Mouse (Mus musculus): Measurements from ENCODE around the gene Prss21. TPM values are rescaled to one million over a fixed set of nuclear protein-coding genes. Genes with fewer than 3 reads are reported as not detected.

Gene Prss21
- polyA plus RNA-seq, 1 experiment, result 0.11 TPM

DNA sequence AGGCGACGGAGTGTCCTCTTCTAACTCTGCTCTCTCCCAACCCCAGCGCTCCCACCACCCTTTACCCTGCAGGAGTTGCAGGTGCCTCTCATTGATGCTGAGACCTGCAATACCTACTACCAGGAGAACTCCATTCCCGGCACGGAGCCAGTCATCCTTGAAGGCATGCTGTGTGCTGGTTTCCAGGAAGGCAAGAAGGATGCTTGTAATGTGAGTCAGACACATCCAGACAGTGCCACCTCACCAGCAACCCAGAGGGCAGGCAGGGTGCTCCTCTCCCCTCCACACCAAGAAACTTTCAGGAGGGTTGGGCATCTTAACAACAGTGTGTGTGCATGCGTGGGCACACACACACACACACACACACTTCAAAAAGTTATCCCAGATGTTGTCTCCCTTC lies 10.7 kb upstream of the Prss21 start:
- 98% methylated on average over 6 of the region's 6 CpGs for WGBS
- H3K4me3 ChIP-seq (ENCODE audit: control insufficient read depth, insufficient read depth, low read length), result no peak overlapping the region
- peaks cover 11% of the 10 kb centered on the region for H3K4me1 ChIP-seq (replicated peaks; ENCODE audit: control insufficient read depth, insufficient read depth, low read length)
- DNase-seq, result no peak
- TF ChIP-seq POLR2A (IDR thresholded peaks at IDR 0.05; ENCODE audit: control insufficient read depth, extremely low read depth, insufficient read depth, low read length, poor library complexity), result no peak
- TF ChIP-seq CTCF (IDR thresholded peaks at IDR 0.05; ENCODE audit: borderline replicate concordance, control insufficient read depth, extremely low read depth, insufficient read depth, low read length, poor library complexity), result no peak
- no peak overlapping the region for H3K27ac ChIP-seq (ENCODE audit: control insufficient read depth, insufficient read depth, low read length)
- H3K36me3 ChIP-seq (ENCODE audit: control insufficient read depth, insufficient read depth, low read length), result no peaks in the 10 kb centered on the region
- H3K27me3 ChIP-seq (ENCODE audit: control insufficient read depth, insufficient read depth, low read length), result no peaks in the 10 kb centered on the region; the same call in 1 of the 2 replicates

DNA sequence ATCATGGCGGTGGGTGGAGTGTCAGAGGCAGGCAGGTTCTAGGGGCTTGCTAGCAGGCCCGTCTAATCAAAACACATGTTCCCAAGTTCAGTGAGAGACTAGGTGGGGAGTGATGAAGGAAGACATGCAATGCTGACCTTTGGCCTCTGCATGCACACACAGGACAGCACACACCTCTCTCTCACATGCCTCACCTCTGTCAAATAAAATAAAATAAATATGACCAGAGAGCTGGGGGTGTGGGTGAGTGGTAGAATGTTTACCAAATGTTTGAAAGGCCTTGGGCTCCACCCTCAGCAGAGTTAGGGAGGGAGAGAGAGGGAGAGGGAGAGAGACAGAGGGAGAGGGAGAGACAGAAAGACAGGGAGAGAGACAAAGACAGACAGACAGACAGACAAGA lies 9.9 kb upstream of the Prss21 start:
- no peak for DNase-seq
- WGBS, result 95% methylated on average over 2 of the region's 2 CpGs
- TF ChIP-seq POLR2A (IDR thresholded peaks at IDR 0.05; ENCODE audit: control insufficient read depth, extremely low read depth, insufficient read depth, low read length, poor library complexity), result no peak
- no peak for TF ChIP-seq CTCF (IDR thresholded peaks at IDR 0.05; ENCODE audit: borderline replicate concordance, control insufficient read depth, extremely low read depth, insufficient read depth, low read length, poor library complexity)

DNA sequence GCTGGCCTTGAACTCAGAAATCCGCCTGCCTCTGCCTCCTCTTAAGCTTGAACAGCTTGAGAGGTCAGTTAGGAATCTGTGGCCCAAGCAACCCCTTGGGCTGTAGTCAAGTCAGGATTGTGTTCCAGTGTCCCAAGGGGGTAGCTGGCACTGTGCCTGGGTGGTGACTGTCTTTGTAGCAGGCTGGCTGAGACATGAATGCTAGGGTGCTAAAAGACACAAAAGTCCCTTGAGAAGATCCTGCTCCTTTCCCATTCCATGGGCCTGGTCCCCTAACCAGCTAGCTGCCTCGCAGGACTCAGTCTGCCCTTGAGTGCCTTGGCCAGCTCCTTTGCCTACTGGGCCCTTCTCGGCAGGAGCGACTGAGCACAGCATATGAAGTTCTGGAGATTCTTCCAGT lies 4.9 kb upstream of the Prss21 start:
- Histone ChIP-seq H3K4me3 (ENCODE audit: control insufficient read depth, insufficient read depth, low read length) (no peak overlapping the region), H3K36me3 (ENCODE audit: control insufficient read depth, insufficient read depth, low read length) (no peaks in the 10 kb centered on the region), H3K4me1 (replicated peaks; ENCODE audit: control insufficient read depth, insufficient read depth, low read length) (peaks cover 9% of the 10 kb centered on the region), H3K27ac (ENCODE audit: control insufficient read depth, insufficient read depth, low read length) (no peak overlapping the region), H3K27me3 (ENCODE audit: control insufficient read depth, insufficient read depth, low read length) (no peaks in the 10 kb centered on the region; the same call in 1 of the 2 replicates)
- WGBS, result 93% methylated on average over 4 of the region's 4 CpGs
- no peak for TF ChIP-seq POLR2A (IDR thresholded peaks at IDR 0.05; ENCODE audit: control insufficient read depth, extremely low read depth, insufficient read depth, low read length, poor library complexity)
- no peak for TF ChIP-seq CTCF (IDR thresholded peaks at IDR 0.05; ENCODE audit: borderline replicate concordance, control insufficient read depth, extremely low read depth, insufficient read depth, low read length, poor library complexity)
- no peak for DNase-seq

More for the DNA sequence above, 9.9 kb upstream of the Prss21 start:
- H3K27ac ChIP-seq (ENCODE audit: control insufficient read depth, insufficient read depth, low read length), result no peak overlapping the region
- no peaks in the 10 kb centered on the region; the same call in 1 of the 2 replicates for H3K27me3 ChIP-seq (ENCODE audit: control insufficient read depth, insufficient read depth, low read length)
- no peak overlapping the region for H3K4me3 ChIP-seq (ENCODE audit: control insufficient read depth, insufficient read depth, low read length)
- peaks cover 11% of the 10 kb centered on the region for H3K4me1 ChIP-seq (replicated peaks; ENCODE audit: control insufficient read depth, insufficient read depth, low read length)
- no peaks in the 10 kb centered on the region for H3K36me3 ChIP-seq (ENCODE audit: control insufficient read depth, insufficient read depth, low read length)

- 91% methylated on average over 11 of the region's 11 CpGs for WGBS
- no peak for TF ChIP-seq CTCF (IDR thresholded peaks at IDR 0.05; ENCODE audit: borderline replicate concordance, control insufficient read depth, extremely low read depth, insufficient read depth, low read length, poor library complexity)
- TF ChIP-seq POLR2A (IDR thresholded peaks at IDR 0.05; ENCODE audit: control insufficient read depth, extremely low read depth, insufficient read depth, low read length, poor library complexity), result no peak
- Histone ChIP-seq H3K27ac (ENCODE audit: control insufficient read depth, insufficient read depth, low read length) (no peak overlapping the region), H3K36me3 (ENCODE audit: control insufficient read depth, insufficient read depth, low read length) (no peaks in the 10 kb centered on the region), H3K27me3 (ENCODE audit: control insufficient read depth, insufficient read depth, low read length) (no peaks in the 10 kb centered on the region), H3K4me1 (replicated peaks; ENCODE audit: control insufficient read depth, insufficient read depth, low read length) (no peaks in the 10 kb centered on the region), H3K4me3 (ENCODE audit: control insufficient read depth, insufficient read depth, low read length) (no peak overlapping the region)
- DNase-seq, result no peak
Measured at GRCm38 (mm10) chr17:23868513-23868912, 657 bp downstream of the Prss21 start.

- Histone ChIP-seq H3K4me3 (ENCODE audit: control insufficient read depth, insufficient read depth, low read length) (no peak overlapping the region), H3K36me3 (ENCODE audit: control insufficient read depth, insufficient read depth, low read length) (no peaks in the 10 kb centered on the region), H3K4me1 (replicated peaks; ENCODE audit: control insufficient read depth, insufficient read depth, low read length) (no peaks in the 10 kb centered on the region), H3K27me3 (ENCODE audit: control insufficient read depth, insufficient read depth, low read length) (no peaks in the 10 kb centered on the region), H3K27ac (ENCODE audit: control insufficient read depth, insufficient read depth, low read length) (no peak overlapping the region)
- TF ChIP-seq POLR2A (IDR thresholded peaks at IDR 0.05; ENCODE audit: control insufficient read depth, extremely low read depth, insufficient read depth, low read length, poor library complexity) (no peak), CTCF (IDR thresholded peaks at IDR 0.05; ENCODE audit: borderline replicate concordance, control insufficient read depth, extremely low read depth, insufficient read depth, low read length, poor library complexity) (no peak)
- WGBS, result 71% methylated on average over 8 of the region's 8 CpGs
- no peak for DNase-seq
Measured at GRCm38 (mm10) chr17:23873884-23874856, 6.3 kb downstream of the Prss21 start.

- 87% methylated on average over 3 of the region's 3 CpGs for WGBS
- Histone ChIP-seq H3K4me3 (ENCODE audit: control insufficient read depth, insufficient read depth, low read length) (no peak overlapping the region), H3K4me1 (replicated peaks; ENCODE audit: control insufficient read depth, insufficient read depth, low read length) (no peaks in the 10 kb centered on the region), H3K27me3 (ENCODE audit: control insufficient read depth, insufficient read depth, low read length) (no peaks in the 10 kb centered on the region), H3K36me3 (ENCODE audit: control insufficient read depth, insufficient read depth, low read length) (no peaks in the 10 kb centered on the region), H3K27ac (ENCODE audit: control insufficient read depth, insufficient read depth, low read length) (no peak overlapping the region)
- TF ChIP-seq CTCF (IDR thresholded peaks at IDR 0.05; ENCODE audit: borderline replicate concordance, control insufficient read depth, extremely low read depth, insufficient read depth, low read length, poor library complexity) (no peak), POLR2A (IDR thresholded peaks at IDR 0.05; ENCODE audit: control insufficient read depth, extremely low read depth, insufficient read depth, low read length, poor library complexity) (no peak)
- DNase-seq, result no peak
Measured at GRCm38 (mm10) chr17:23876741-23877140, 8.9 kb downstream of the Prss21 start.
